Mouse (Mus musculus) lung, embryonic 15.5 days (tissue): ENCODE measurements around the gene Gpr89. TPM values are rescaled to one million over a fixed set of nuclear protein-coding genes. Genes with fewer than 3 reads are reported as not detected.

Source experiments
- ATAC-seq: fragments of 200-750 bp; cut with Nextera tagmentation; 2 replicates; pipeline ENCODE4 v1.8.0; 2017; ENCODE audit warnings: moderate number of reproducible peaks, borderline replicate concordance; ENCODE audit not compliant: low FRiP score, low TSS enrichment; ENCODE audit errors: extremely low read depth
- H3K27ac ChIP-seq: fragments of 300-500 bp; sonication (generic); 2 replicates; pipeline ENCODE4 v1.5.1; 2015; ENCODE audit warnings: moderate library complexity, mild to moderate bottlenecking, inconsistent platforms
- H3K27me3 ChIP-seq: fragments of 300-500 bp; sonication (generic); 2 replicates; pipeline ENCODE4 v1.6.1; 2015; ENCODE audit warnings: inconsistent platforms
- H3K36me3 ChIP-seq: fragments of 300-500 bp; sonication (generic); 2 replicates; pipeline ENCODE4 v1.6.1; 2015; ENCODE audit warnings: inconsistent platforms
- H3K4me1 ChIP-seq: fragments of 300-500 bp; sonication (generic); 2 replicates; pipeline ENCODE4 v1.6.1; 2015; ENCODE audit warnings: inconsistent platforms
- H3K4me2 ChIP-seq: fragments of 300-500 bp; sonication (generic); 2 replicates; pipeline ENCODE4 v1.6.1; 2015; ENCODE audit warnings: inconsistent platforms, mild to moderate bottlenecking, moderate library complexity
- H3K4me3 ChIP-seq: fragments of 300-500 bp; sonication (generic); 2 replicates; pipeline ENCODE4 v1.5.1; 2015; ENCODE audit warnings: mild to moderate bottlenecking, inconsistent platforms
- H3K9ac ChIP-seq: fragments of 300-500 bp; sonication (generic); 2 replicates; pipeline ENCODE4 v1.6.1; 2015; ENCODE audit warnings: inconsistent platforms
- H3K9me3 ChIP-seq: fragments of 300-500 bp; sonication (generic); 2 replicates; pipeline ENCODE4 v1.6.1; 2016; ENCODE audit warnings: inconsistent platforms
- WGBS: fragments of 180-500 bp; shearing (Covaris S2); methylation state at CpG from one replicate; pipeline ENCODE4 v1.1.7; 2015; 5-methylcytosine and 5-hydroxymethylcytosine counted together
- polyA plus RNA-seq: library from polyadenylated mRNA; unstranded; fragments of >200 nt; fragmentation: Nextera tagmentation; extraction: Ambion mirVana; gene quantifications from 2 replicates; pipeline ENCODE4 v1.2.1, GENCODE M21; 2015

Gene Gpr89
- polyA plus RNA-seq, 1 experiment from 2014 or later, result 35.4 TPM

DNA sequence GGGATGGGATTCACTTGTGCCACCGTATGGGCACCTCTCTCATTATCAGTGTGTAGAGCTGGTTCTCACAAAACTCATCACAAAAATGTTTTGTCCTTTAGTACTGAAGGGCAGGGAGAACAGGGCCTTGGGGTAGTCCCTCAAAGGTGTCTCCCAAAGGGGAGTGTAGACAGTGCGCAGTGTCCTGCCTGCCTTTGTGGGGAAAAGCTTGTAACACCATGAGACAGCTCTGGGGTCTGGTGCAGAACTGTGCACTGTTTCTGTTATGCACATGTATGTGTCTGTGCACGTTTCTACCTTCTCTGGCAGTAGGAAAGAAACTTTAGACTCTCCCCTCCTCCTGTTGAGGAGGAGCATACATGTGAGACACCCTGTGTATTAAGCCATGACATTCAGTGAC, 37.3 kb downstream of the Gpr89 start:
- Histone ChIP-seq H3K9me3 (no peaks in the 10 kb centered on the region), H3K4me2 (no peak overlapping the region), H3K4me1 (no peaks in the 10 kb centered on the region), H3K36me3 (peaks cover 28% of the 10 kb centered on the region), H3K9ac (no peak overlapping the region), H3K27me3 (no peaks in the 10 kb centered on the region), H3K4me3 (no peak overlapping the region), H3K27ac (no peak overlapping the region)
- WGBS, result 88% methylated on average over 3 of the region's 3 CpGs
- no peak for ATAC-seq

DNA sequence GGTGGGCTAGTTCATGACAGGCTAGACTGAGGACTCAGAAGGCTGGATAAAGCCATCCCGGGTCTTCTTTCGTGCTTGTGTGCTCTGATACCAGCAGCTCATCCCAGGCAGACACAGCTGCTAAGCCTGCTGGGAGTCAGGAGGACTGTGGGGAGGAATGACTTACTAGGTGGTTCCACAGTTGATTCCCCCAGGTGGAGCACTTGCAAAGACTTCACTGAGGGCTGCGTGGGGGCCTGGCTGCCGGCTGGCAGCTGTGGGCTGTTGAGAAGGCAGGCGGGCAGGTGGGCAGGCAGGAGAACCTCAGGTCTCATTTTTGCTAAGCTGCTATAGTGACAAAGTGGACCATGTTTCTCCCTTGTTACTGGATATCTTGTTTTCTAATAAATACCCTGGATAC, 44.6 kb downstream of the Gpr89 start:
- no peaks in the 10 kb centered on the region for H3K27me3 ChIP-seq
- H3K27ac ChIP-seq, result no peak overlapping the region
- H3K9ac ChIP-seq, result no peak overlapping the region
- no peaks in the 10 kb centered on the region for H3K4me1 ChIP-seq
- H3K36me3 ChIP-seq, result no peaks in the 10 kb centered on the region
- no peak overlapping the region for H3K4me3 ChIP-seq
- ATAC-seq, result no peak
- WGBS, result 86% methylated on average over 5 of the region's 5 CpGs
- H3K9me3 ChIP-seq, result no peaks in the 10 kb centered on the region
- no peak overlapping the region for H3K4me2 ChIP-seq

DNA sequence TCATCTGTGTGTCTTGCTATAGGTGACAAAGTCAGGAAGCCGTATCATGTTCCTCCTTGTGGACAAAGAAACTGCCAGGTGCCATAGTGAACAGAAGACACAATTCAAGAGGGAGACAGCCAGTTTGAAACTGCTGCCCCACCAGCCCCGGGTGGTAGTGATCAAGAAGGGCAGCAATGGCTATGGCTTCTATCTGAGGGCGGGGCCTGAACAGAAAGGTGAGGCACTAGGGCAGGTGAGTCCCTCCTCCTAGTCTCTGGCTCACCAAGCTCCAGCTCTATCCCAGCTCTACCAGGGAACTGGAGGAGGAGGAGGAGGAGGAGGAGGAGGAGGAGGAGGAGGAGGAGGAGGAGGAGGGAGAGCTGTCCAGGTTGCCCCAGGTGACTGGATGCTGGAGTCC, 49.3 kb downstream of the Gpr89 start:
- 68% methylated on average over 3 of the region's 3 CpGs for WGBS

DNA sequence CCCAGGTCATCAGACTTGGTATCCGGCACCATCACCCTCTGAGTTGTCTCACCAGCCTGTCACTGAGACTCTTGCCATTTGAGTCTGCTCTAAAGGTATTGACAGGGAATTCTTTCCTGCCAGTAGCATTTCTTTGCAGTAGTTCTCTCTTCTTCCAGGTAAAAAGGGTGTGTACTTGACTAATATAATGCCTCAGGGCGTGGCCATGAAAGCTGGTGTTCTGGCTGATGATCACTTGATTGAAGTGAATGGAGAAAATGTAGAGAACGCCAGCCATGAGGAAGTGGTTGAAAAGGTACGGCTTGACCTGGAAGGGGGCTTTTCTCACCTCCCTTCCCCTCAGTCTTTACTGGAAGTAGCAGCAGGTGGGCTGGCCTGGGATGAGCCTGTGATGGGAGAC, 50.8 kb downstream of the Gpr89 start:
- WGBS, result 78% methylated on average over 4 of the region's 4 CpGs
- no peak overlapping the region for H3K4me3 ChIP-seq
- no peak overlapping the region for H3K27ac ChIP-seq
- no peaks in the 10 kb centered on the region for H3K27me3 ChIP-seq
- no peak overlapping the region for H3K4me2 ChIP-seq
- ATAC-seq, result no peak
- H3K9me3 ChIP-seq, result no peaks in the 10 kb centered on the region
- H3K36me3 ChIP-seq, result no peaks in the 10 kb centered on the region
- no peaks in the 10 kb centered on the region for H3K4me1 ChIP-seq
- H3K9ac ChIP-seq, result no peak overlapping the region

More for the DNA sequence above, 49.3 kb downstream of the Gpr89 start:
- Histone ChIP-seq H3K27me3 (no peaks in the 10 kb centered on the region), H3K4me1 (no peaks in the 10 kb centered on the region), H3K36me3 (no peaks in the 10 kb centered on the region), H3K27ac (no peak overlapping the region), H3K9ac (no peak overlapping the region), H3K4me3 (no peak overlapping the region), H3K9me3 (no peaks in the 10 kb centered on the region), H3K4me2 (no peak overlapping the region)
- ATAC-seq, result no peak

DNA sequence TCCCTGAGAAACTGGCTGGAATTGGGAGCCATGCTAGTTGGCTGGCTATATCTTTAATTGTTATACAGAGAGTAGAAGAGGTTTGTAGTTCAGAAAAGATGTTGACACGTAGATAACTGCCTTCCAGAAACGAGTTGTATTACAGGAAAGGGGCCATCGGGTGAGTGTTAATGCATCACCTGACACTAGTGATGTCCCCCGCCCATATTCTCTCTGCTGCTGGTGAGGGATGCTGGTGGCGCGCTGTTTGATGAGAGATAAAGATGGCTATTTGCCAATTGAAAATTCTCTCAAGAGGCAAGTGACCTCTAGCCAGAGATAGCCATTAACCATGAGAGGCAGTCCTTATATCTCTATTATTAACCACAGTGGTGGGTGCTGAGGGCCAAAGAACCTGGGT, 52.6 kb downstream of the Gpr89 start:
- Histone ChIP-seq H3K27me3 (no peaks in the 10 kb centered on the region), H3K9ac (no peak overlapping the region), H3K9me3 (no peaks in the 10 kb centered on the region), H3K4me3 (no peak overlapping the region), H3K27ac (no peak overlapping the region), H3K4me2 (no peak overlapping the region), H3K4me1 (peaks cover 3% of the 10 kb centered on the region; the same call in 1 of the 2 replicates), H3K36me3 (no peaks in the 10 kb centered on the region)
- no peak for ATAC-seq
- WGBS, result 39% methylated on average over 6 of the region's 6 CpGs

DNA sequence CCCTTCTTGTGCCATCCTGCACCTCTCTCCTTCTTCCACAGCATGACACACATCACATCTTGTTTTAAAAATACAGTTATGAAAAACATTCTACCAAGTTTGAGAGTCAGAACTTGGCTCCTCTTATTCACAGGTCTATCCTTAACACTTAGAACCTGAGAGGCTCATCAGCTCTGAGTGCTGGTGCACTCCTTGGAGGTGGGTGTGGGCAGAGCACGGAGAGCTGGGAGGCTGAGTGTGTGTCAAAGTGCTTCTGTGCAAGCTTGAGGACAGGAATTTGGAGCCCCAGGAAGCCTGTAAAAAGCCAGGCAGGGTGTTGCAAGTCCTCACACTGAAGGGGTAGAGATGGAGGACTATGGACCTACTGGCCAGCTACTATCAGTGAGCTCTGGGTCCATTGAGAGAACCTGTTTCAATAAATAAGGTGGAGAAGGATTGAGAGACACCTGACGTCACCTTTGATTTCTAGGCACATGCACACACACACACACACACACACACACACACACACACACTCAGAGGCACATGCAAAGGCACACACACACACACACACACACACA, 55.9 kb downstream of the Gpr89 start:
- Histone ChIP-seq H3K27me3 (no peaks in the 10 kb centered on the region), H3K27ac (no peak overlapping the region), H3K9ac (no peak overlapping the region), H3K9me3 (no peaks in the 10 kb centered on the region), H3K36me3 (no peaks in the 10 kb centered on the region), H3K4me2 (no peak overlapping the region), H3K4me1 (peaks cover 7% of the 10 kb centered on the region), H3K4me3 (no peak overlapping the region)
- WGBS, result 63% methylated on average over 2 of the region's 2 CpGs
- no peak for ATAC-seq

DNA sequence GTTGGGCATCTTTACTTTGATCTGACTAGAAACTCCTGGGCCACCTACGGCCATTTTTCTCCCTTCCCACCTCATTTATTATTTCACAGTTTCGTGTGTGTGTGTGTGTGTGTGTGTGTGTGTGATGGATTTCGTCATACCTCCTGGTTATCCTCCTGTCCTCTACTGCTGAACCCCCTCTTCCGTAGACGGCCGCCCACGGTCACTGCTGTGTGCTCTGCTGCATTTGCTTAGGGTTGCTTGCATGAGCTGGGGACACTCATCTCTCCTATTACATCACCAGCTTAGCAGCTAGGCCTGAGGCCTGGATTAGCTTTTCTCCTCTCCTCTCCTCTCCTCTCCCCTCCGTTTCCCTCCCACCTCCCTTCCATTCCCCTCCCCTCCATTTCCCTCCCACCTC, 56.7 kb downstream of the Gpr89 start:
- H3K27ac ChIP-seq, result no peak overlapping the region
- H3K9ac ChIP-seq, result no peak overlapping the region
- H3K9me3 ChIP-seq, result no peaks in the 10 kb centered on the region
- ATAC-seq, result no peak
- H3K4me1 ChIP-seq, result peaks cover 7% of the 10 kb centered on the region
- no peak overlapping the region for H3K4me3 ChIP-seq
- 75% methylated on average over 7 of the region's 8 CpGs for WGBS
- H3K27me3 ChIP-seq, result no peaks in the 10 kb centered on the region
- no peaks in the 10 kb centered on the region for H3K36me3 ChIP-seq
- no peak overlapping the region for H3K4me2 ChIP-seq

DNA sequence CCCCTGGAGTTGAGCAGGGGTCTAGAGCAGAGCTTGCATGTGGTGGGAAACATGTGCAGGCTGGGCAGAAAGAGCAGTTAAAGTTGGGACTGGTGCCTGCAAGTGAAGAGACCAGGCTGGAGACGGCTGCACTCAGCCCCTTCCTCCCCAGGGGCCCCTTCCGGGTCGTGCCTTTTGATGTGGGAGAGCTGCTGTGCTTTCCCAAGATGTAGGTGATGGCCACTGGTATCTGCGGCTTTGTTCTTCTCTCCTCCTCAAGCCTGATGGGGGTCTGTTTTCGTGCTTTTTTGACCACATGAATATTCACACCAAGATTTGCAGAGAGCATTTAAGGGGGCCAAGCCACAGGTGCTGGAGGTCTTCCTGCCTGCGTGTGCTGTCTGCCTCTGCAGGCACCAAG, 57.5 kb downstream of the Gpr89 start:
- no peaks in the 10 kb centered on the region for H3K9me3 ChIP-seq
- no peak overlapping the region for H3K4me3 ChIP-seq
- no peaks in the 10 kb centered on the region for H3K36me3 ChIP-seq
- no peak for ATAC-seq
- H3K27ac ChIP-seq, result no peak overlapping the region
- no peaks in the 10 kb centered on the region for H3K27me3 ChIP-seq
- no peak overlapping the region for H3K4me2 ChIP-seq
- H3K4me1 ChIP-seq, result peaks cover 7% of the 10 kb centered on the region
- 17% methylated on average over 6 of the region's 6 CpGs for WGBS
- no peak overlapping the region for H3K9ac ChIP-seq

DNA sequence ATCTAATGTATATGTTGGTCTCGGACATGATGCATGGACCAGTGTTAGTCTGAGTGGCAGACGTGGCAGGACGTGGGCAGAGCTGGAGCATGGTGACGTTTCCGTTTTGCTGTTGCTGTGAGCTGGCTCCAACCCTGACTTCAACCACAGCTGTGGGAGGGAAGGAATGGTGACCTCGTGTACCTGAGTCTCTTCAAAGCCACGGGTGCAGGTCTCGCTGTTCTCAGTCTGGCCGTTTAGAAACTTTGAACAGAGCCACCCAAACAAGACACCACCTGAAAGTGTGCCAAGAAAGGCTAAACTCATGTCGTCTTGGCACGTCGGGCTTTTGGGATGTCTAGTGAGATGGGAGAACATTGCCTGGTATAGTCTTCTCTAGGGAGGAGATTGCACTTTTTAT, 58.2 kb downstream of the Gpr89 start:
- H3K4me3 ChIP-seq, result no peak overlapping the region
- no peak overlapping the region for H3K9ac ChIP-seq
- no peaks in the 10 kb centered on the region for H3K27me3 ChIP-seq
- no peaks in the 10 kb centered on the region for H3K36me3 ChIP-seq
- H3K4me1 ChIP-seq, result peaks cover 7% of the 10 kb centered on the region
- WGBS, result 80% methylated on average over 12 of the region's 12 CpGs
- H3K4me2 ChIP-seq, result no peak overlapping the region
- no peak for ATAC-seq
- no peaks in the 10 kb centered on the region for H3K9me3 ChIP-seq
- H3K27ac ChIP-seq, result no peak overlapping the region

DNA sequence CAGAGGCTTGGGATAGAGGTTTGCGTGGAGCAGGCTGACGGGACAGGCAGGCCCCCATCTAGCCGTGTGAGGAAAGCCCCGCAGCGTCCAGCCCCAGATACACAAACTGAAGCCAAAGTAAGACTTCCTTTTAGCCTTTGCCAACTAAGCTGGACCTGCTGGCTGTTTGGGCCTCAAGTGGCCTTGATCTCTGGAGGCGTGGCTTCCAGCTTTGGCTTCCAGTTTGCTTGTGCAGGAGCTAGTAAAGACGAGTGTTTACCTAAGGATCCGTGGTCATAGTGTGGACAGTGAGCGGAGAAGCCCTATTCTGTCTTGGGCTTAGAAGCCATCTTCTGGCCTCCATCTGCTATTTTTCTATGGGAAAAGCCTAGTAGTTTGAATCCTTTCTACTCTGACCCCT, 59.3 kb downstream of the Gpr89 start:
- no peaks in the 10 kb centered on the region for H3K27me3 ChIP-seq
- no peak overlapping the region for H3K4me3 ChIP-seq
- no peak overlapping the region for H3K4me2 ChIP-seq
- H3K4me1 ChIP-seq, result peaks cover 7% of the 10 kb centered on the region
- ATAC-seq, result no peak
- H3K9me3 ChIP-seq, result no peaks in the 10 kb centered on the region
- H3K27ac ChIP-seq, result no peak overlapping the region
- H3K36me3 ChIP-seq, result no peaks in the 10 kb centered on the region
- 52% methylated on average over 9 of the region's 9 CpGs for WGBS
- no peak overlapping the region for H3K9ac ChIP-seq

DNA sequence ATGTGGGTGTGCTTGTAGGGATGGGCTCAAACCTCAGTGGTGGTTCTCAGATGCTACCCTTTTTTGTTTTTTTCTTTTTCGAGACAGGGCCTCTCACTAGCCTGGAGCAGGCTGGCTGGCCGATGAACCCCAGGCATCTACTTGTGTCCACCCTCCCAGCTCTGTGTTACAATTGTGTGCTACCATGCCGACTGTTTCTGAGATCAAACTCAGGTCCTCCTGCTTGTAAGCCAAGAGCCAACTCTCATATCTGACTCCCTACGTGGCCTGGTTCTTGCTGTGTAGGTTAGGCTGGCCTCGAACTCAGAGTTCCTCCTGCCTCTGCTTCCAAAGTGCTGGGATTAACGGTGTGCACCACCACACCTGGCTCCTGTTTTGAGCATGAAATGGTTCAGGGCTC, 60.0 kb downstream of the Gpr89 start:
- WGBS, result 91% methylated on average over 6 of the region's 6 CpGs
- ATAC-seq, result no peak

DNA sequence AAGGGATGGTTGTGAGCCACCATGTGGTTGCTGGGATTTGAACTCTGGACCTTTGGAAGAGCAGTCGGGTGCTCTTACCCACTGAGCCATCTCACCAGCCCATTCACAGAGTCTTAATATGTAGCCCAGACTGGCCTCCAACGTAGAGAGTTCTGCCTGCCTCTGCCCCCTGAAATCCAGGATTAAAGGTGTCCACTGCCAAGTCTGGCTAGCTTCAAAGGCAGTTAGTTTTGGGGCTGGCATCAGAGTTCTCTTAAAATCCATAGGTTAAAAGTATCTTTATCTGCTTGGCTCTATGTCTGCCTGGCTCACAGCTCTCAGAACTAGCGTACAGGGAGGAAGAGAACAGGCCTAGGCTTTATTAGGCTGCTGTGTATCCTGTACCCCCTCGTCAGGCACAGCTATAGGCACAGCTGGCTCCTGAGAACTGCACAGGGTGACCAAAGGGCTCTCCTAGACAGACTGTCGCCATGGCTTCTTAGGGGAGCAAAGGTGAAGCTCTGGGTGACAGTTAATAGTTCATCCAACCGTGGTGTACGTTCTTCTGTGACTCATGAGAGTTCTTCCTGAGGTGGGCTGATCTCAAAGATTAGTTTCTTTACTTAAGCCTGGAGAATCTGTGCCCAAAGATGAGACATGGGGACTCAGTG, 66.0 kb downstream of the Gpr89 start:
- 58% methylated on average over 7 of the region's 7 CpGs for WGBS
- Histone ChIP-seq H3K36me3 (no peaks in the 10 kb centered on the region), H3K4me1 (no peaks in the 10 kb centered on the region), H3K9ac (no peak overlapping the region), H3K27me3 (no peaks in the 10 kb centered on the region), H3K27ac (no peak overlapping the region), H3K4me3 (no peak overlapping the region), H3K9me3 (no peaks in the 10 kb centered on the region), H3K4me2 (no peak overlapping the region)
- no peak for ATAC-seq

More for the DNA sequence above, 60.0 kb downstream of the Gpr89 start:
- Histone ChIP-seq H3K4me2 (no peak overlapping the region), H3K9me3 (no peaks in the 10 kb centered on the region), H3K36me3 (no peaks in the 10 kb centered on the region), H3K27me3 (no peaks in the 10 kb centered on the region), H3K27ac (no peak overlapping the region), H3K4me1 (peaks cover 7% of the 10 kb centered on the region), H3K4me3 (no peak overlapping the region), H3K9ac (no peak overlapping the region)

DNA sequence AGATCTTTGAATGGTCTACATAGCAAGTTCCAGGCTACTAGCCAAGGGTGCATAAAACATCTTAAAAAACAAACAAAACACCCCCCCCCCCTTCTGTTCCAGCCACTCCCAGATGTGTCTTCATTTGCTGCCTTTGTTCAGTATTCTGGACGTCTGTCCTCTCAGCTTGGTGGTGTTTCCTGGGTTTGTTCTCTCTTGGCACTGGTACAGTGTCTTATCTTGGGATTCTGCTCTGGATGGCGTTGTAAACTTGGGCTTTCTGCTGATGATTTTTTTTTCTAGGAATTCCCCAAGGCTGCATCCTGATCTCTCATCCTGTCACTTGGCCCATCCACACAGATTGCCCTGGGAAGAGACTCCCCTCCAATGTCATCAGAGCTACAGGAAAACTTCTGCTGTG, 68.7 kb downstream of the Gpr89 start:
- no peak overlapping the region for H3K4me3 ChIP-seq
- no peaks in the 10 kb centered on the region for H3K36me3 ChIP-seq
- no peaks in the 10 kb centered on the region for H3K9me3 ChIP-seq
- H3K4me1 ChIP-seq, result no peaks in the 10 kb centered on the region
- H3K9ac ChIP-seq, result no peak overlapping the region
- WGBS, result 22% methylated on average over 2 of the region's 2 CpGs
- ATAC-seq, result no peak
- no peaks in the 10 kb centered on the region for H3K27me3 ChIP-seq
- no peak overlapping the region for H3K4me2 ChIP-seq
- no peak overlapping the region for H3K27ac ChIP-seq
